Mouse (Mus musculus) heart, postnatal 10 days (tissue): ENCODE results near the gene Osbpl9. TPM values are rescaled to one million over a fixed set of nuclear protein-coding genes. Genes with fewer than 3 reads are reported as not detected.

ENCODE experiments used
- DNase-seq, 2 experiments: peaks; one replicate each; pipeline ENCODE4 v3.0.0; 2021
- intact Hi-C: fragments of 180-260 bp; cut with DNase I; formaldehyde crosslinking; loops from one replicate; pipeline ENCODE4 v1.15.1; 2025
- total RNA-seq, 2 experiments: library from RNA; stranded (reverse); gene quantifications; 2 replicates each; pipeline ENCODE4 v1.2.3; 2021

Osbpl9 gene
- 10 to 100 TPM; 86.2 to 92.2 TPM for total RNA-seq

DNA sequence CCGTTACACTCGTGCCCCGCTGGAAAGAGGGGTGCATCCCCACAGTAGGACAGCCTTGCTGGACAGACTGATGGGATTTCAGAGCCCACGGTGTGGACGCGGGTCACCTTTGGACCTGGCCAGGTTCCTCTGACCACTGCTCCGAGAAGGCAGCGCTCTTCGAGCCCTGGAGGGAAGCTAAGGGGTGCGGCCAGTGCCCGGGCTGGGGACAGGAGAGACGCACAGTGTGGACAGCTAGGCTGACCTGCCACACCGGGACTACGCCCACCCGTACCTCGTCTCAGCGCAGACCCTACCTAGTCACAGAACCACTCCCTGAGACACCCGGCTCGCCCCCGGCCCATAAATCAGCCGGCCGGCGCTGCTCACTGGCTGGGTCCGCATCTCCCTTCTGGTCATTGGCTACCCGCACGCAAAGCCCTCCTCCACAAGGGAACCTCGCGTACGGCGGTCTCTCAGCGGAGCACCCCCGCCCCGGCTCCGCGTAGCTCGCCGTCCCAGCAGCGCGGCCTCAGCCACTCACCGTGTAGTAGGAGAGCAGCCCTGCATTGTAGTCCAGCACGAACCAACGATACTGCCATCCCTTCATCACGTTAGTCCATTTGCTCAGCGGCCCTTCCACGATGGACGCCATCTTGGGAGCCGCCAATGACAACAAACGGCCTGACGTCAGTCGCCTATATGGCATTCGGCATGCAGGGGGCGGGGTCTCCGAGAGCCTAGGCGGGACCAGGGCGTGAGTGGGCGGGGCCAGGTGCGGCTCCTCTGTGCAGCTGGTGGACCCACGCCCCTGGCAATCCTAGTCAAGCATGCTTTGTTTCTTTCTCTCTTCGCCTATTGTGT, at the start of gene Osbpl9:
TSS of gene Osbpl9 (minus strand) at position 691 of the 843 bp plus-strand sequence.
- intact Hi-C loops, result no loop called here

DNA sequence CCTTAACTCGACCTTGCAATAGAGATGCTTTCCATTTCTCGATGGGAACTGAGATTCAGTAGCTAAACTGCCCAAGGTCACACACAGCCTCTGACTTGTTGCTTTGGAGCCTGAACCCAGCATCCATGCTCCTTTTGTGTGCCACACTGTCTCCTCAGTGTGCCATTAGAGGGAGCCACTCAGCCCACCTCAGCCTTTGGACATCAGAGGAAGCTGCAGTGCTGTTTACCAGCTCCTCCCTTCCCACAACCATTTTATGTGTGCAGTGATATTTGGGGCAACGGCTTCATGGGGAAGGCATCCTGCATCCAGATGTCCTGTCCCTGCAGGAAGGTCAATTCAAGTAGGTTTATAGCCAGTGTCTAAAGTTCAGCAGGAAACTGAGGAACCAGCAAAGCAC, 49.5 kb upstream of the Osbpl9 start:
- intact Hi-C loops, result no loop called here
- no peak for DNase-seq

More for the DNA sequence above, at the start of gene Osbpl9:
- DNase-seq, result peak; percentile 99

DNA sequence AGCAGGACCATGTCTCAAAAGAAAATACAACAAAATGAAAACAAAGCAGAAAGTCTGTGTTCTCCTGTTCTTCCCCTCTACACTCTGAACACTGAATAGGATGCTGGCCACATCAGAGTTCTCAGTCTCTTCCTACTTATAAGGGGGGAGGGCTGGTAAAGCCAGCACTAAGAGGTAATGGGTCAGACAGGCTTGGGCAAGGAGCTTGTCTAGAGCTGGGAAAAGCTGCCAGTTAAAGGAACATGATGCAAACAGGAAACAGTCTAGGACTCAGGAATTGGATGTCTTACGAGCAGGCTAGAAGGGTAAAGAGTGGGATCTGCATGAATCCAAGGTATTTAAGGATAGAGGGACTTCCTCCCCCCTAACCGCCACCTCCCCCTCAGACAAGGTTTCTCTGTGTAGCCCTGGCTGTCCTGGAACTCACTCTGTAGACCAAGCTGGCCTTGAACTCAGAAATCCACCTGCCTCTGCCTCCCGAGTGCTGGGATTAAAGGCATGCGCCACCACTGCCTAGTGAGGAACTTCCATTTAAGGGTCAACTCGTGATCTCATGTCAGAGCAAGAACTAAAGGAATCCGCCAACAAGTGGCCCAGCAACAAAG, 43.0 kb upstream of the Osbpl9 start:
- intact Hi-C loops, result no loop called here
- no peak for DNase-seq

DNA sequence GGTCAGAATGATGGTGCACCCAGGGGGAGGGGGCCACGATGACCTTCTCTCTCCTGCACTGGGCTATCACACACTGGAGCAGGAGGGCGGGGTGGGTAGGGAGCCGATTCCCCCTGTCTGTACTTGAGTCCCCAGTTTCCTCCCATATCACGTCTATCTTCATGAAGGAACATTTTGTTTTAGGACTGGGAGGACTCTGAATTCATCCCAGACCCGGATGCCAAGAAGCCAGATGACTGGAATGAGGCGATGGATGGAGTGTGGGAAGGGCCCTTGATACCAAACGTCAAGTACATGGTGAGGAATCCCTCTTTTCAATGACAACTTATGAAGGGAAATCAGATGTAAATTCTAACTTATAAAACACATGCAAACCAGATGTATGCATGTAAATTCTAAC, 42.4 kb upstream of the Osbpl9 start:
- intact Hi-C loops, result no loop called here
- no peak for DNase-seq

DNA sequence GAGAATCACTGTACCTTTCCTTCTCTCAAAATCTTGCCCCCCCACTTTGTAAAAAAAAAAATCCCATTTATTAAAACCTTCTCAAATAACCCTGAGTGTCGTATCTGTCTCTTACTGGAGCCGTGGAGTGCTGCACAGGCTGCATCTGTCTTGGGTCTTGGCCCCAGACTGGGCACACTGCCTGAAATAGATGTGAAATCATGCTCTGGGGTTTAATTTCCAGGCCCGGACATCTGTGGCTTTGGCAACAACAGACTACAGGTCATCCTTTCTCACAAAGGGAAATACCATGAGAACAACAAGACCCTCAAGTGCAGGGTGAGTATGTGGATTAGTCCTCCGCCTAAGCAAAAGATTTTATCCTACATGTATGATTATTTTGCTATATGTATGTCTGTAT, 39.9 kb upstream of the Osbpl9 start:
- intact Hi-C loops, result no loop called here
- DNase-seq, result peak; percentile 82

DNA sequence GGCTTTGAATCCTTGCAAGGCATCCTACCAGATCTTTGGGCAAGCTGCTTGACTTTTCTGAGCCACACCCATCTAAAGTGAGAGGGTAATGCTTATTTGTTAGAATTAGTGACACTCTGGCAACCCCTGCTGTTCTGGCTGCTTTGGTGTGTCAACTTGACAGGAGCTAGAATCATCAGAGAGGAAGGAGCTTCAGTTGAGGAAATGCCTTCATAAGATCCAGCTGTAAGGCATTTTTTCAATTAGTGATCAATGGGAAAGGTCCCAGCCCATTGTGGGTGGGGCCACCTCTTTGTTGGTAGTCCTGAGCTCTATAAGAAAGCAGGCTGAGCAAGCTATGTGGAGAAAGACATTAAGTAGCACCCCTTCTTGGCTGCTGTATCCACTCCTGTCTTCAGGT, 39.1 kb upstream of the Osbpl9 start:
- intact Hi-C loops, result no loop called here
- peak; percentile 37 to 40 for DNase-seq

DNA sequence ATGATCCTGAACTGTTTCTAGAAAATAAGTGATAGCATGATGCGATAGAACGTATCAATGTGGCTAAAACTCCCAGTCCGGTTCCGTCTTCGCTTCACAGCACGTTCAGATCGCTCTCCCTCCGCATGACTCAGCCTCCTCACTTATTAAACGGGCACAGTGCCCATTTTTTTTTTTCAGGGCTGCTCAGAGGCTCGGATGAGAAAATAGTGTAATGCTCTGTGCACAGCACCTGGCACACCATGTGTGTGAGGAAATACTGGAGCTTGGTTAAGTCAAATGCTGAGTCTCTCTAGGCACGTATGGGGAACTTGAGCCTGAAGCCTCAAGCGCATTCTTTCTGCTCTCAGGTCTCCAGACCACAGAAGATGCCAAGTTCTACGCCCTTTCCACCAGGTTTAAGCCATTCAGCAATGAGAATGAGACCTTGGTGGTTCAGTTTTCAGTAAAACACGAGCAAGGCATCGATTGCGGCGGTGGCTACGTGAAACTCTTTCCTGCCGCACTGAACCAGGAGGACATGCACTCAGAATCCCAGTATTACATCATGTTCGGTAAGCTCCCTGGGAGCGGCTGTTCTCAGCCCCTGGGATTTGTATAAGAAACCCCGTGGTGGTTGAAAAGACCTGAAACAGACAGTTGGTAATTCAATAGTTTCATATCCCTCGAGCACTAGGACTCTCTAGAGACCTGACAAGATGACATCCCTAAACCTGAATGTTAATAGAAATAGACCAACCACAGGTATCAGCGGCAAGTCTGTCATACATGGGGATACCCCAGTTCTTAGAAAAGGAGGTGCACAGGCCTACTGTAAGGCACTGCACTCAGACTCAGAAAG, 36.6 kb upstream of the Osbpl9 start:
- intact Hi-C loops, result no loop called here
- DNase-seq, result peak; percentile 39 to 48

DNA sequence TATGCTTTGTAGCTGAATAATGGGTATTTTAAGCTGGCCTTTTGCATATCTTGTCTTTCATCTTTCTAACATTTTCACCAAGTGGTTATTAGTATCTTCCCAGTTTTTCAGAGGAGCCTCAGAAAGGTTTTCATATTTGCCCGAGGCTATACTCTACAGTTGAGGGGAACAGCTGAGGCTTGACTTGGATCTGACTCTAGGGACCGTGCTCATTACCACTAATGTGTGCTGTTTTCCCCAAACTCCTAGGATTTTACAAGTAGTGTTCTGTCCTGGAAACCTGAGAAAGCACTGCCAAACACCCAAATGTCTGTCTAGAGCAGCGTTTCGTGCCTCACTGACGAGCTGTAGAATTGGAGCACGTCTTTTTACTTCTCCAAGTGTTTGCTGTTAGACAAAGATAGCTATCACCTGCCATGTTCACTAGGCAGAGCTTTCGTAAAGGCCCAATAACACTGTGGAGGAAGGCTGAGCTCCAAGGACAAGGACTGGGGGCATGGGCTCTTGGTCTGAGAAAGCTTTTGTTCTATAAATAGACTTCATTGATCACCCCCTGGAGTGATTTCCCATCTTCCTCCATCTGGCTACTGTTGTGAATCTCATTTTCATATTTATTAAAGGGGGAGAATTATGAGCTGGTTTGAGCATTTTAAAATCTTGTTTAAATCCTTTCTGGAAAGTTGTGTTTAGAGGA, 34.3 kb upstream of the Osbpl9 start:
- no peak for DNase-seq
- intact Hi-C loops, result no loop called here

DNA sequence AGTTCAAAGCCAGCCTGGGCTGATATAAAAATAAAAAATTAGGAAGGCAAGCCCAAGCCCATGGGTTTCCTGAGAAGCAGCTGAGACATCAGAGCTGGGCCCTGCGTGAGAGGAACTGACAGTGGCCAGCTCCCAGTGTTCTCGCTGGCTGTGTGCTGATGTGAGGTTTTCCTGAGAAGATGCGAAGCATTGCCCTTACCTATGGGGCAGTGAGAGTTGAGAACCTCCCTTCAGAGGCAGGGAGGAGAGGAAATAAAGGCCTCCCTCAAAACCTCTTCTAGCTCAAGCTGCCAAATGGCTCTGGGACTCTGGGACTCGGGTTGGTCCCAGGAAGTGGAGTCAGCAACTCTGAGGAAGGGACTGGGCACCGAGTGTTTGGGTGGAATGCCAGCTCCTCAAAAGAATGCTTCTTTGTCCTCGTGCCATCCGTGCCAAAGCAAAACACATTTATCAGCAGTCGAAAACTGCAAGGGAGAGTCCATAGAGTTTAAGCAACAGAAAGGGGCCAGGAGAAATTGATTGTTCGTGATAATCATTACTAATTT, 32.8 kb upstream of the Osbpl9 start:
- intact Hi-C loops, result no loop called here
- DNase-seq, result no peak

DNA sequence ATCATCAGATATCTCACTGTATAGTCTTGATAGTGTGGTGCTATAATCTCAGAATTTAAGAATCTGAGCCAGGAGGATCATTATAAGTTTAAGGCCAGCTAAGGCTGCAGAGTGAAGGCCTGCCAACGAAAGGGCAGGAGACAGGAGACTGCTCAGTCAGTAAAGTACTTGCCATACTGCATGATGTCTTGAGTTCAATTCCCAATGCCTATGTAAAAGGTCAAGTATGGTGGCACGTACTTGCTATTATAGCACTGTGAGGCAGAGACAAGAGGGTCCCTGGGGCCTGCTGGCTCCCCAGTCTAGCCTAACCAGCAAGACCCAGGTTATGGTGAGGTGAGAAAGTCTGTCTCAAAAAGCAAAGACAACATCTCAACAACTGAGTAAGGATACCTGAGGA, 32.1 kb upstream of the Osbpl9 start, which contains the start of gene Calr4:
TSS of gene Calr4 (plus strand) at position 301 of the 400 bp plus-strand sequence.
- no peak for DNase-seq
- intact Hi-C loops, result no loop called here

DNA sequence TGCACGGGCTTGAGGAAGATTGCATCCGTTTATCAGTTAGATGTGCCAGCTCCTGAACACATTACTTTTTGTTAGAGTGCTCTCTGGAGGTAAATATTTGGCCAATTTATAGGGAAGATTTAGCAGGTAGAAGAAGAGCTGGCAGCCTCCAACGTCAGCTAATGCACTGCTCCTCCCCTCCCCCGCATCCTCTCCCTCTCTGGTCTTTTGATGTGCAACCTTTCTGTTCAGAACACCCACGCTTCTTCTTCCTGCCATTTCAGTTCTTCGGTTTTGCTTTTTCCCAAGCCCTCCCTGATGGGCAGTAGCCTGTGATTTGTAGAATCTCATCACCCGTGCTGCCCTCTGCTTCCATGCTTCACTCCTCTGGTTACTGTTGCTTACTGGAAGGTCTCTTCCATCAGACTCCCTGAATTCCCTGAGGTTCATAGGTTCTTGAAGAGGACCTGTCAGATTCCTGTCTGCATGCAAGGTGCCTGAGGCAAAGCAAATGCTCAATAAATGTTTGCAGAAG, 27.8 kb upstream of the Osbpl9 start:
- no peak for DNase-seq
- intact Hi-C loops, result no loop called here

DNA sequence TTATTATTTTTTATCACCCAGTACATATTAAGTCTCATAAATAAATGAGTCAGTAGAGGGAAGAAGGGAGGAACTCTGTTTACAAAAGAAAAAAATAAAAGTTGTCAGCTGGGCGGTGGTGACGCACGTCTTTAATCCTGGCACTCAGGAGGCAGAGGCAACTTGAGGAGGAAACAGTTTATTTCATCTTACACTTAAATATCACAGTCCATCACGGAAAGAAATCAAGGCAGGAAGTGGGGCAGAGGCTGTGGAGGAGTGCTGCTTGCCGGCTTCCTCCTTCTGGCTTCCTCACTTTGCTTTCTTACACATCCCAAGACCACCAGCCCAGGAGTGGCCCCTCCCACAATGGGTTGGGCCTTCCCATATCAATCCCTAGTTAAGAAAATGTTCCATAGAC, 24.0 kb upstream of the Osbpl9 start:
- intact Hi-C loops, result no loop called here
- no peak for DNase-seq

DNA sequence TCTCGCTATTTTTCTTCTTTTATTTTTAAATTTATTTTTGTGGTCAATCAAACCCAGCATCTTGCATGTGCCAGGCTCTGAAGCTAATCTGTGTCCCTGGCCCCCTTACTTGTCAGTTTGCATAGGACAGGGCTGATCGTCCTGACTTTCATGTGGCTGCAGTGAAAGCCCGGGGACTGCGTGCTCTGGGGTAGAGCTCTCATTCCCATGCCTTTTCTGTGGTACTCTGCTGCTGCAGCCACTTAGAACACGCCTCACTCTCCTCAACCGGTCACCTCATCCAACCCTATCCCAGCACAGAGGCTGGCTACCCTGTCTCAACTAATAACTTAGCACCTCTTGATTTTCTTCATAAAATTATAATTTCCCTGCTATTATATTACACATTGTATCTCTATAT, 23.5 kb upstream of the Osbpl9 start:
- intact Hi-C loops, result no loop called here
- no peak for DNase-seq

DNA sequence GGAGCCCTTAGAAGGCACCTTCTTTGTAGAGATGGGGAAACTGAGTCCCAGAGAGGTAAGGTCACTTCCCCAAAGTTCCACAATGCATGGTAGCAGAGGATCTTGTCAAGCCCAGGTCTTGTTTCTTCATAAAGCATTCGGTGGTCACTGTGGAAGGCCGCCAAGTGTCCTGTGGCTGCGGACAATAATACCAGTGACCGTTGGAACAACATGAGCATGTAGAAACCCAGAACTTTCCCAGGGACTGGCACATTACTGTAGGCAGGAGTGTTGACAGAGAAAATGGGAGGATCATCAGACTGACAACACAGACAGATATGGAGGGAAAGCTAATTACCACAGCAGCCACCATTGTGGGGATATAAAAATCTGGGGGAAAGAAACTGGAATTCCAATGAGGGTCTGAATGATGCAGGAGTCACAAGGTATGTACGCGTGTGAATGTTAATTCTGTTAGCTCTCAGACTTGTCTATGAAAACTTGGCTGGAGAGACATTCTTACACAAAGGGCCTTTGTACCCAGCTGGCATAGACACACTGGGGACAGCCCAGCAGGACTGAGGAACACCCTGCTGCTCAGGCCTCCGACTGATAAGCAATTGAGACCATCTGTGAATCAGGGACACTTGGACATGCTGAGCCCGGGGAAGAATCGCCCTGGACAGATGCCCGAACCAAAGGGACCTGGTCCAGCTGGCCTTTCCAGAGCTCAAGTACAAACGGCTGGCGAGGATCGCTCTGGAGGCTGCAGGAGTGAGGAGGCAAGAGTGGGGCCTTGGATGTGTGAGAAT, 22.9 kb upstream of the Osbpl9 start:
- intact Hi-C loops, result no loop called here
- peak; percentile 91 to 92 for DNase-seq

DNA sequence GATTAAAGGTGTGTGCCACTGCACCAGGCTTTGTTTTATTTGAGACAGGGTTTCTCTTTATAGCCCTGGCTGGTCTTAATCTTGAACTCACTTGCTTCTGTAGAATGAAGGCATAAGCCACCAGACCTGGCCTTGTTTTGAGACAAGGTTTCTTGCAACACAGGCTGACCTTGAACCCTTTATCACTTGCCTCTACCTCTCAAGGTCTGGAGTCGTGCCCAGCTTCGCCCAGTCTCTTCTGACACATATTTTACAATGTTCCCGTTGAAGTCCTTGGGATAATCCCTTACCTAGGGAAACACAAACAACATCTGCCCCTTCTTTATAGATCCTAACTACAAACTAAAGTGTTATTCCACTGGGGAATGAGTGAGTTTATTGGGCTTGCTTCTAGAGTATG, 19.9 kb upstream of the Osbpl9 start:
- DNase-seq, result no peak
- intact Hi-C loops, result no loop called here

DNA sequence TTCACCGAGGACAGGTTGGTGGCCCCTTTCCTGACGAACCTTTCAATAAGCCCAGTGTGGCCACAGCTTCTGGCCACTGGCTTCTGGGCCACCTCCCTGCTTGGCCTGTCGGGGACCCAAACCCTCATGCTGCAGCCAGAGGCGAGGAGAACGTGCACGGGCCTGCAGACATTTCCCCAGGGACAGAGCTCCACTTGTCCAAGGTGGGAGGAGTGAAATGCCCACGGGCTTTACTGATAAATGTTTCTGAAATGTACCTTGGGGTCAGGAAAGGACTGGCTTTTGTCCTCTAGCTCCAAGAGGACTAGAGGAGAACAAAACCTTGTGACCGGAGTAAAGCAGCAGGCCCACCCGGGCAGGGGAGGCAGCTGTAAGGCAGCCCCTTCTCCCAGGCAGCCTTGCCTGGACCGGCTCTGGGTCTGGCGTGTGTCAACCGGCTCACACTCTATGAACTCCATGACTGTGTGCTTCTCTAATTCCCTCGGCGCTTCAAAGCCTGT, 18.4 kb upstream of the Osbpl9 start:
- DNase-seq, result no peak
- intact Hi-C loops, result no loop called here

DNA sequence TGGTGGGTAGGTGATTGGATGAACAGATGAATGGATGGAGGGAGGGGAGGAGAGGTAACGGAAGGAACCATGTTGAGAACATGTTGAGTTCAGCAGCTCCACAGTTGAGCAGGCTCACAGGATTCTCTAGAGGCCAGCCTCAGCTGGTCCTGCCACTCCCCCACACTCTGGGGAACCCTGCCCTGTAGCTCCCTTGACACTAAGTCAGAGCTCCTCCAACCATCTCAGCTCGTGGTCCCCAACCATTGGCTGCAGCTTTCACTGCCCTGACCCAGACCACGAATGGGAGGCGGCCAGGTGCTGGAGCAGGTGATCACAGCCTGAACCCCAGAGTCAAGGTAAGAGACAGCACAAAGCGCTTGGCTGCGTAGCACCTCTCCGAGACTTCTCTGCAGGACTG, 15.9 kb upstream of the Osbpl9 start:
- intact Hi-C loops, result no loop called here
- DNase-seq, result no peak

DNA sequence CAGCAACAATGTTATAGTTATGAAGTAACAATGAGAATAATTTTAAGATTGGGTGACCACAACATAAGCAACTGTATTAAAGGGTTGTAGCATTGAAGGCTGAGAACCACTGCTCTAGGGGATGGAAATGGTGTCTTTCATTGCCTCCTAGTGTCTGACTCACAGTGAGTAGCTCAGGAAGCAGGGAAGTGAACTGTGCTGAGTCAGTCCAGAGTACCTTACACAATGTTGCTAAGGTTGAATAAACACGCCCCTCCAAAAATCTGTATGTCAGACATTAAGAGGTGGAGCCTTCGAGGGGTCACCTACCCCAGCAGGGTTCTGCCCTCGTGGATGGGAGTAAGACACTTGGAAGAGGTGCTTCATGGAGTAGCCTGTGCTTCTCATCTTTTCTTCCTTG, 11.9 kb upstream of the Osbpl9 start:
- intact Hi-C loops, result no loop called here
- no peak for DNase-seq

DNA sequence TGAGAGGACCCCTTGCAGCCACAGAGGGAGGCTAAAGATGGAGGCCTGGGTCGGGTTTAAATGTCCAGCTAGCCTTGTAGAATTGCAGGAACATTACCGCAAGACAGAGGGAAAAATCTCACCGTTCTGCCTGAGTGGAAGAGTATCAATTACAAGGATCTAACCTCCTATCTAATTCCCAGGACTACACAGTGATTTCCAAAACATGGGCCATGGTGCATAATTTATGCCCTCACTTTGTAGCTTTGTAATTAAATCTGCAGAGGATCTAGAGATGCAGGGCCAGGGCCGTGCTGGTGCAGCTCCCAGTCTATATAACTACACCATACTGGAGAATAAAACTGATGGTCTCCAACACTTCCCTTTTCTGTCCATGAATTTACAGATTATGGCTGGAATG, 8.8 kb upstream of the Osbpl9 start:
- DNase-seq, result no peak
- intact Hi-C loops, result no loop called here
